Mouse (Mus musculus) heart, embryonic 15.5 days (tissue): ENCODE measurements at regions not wholly inside any gene's neighbourhood (a gene's known extent, or its start where the extent isn't known, plus 50 kb on each side); places are given as distances from the start of the nearest gene placed in this dataset.

Source experiments
- ATAC-seq: fragments of 200-750 bp; cut with Nextera tagmentation; replicated peaks from 2 replicates; pipeline ENCODE4 v1.8.0; 2017; ENCODE audit warnings: low read depth, moderate TSS enrichment; ENCODE audit not compliant: insufficient number of reproducible peaks, insufficient read depth, low FRiP score
- H3K27ac ChIP-seq: fragments of 300-500 bp; sonication (generic); 2 replicates; pipeline ENCODE4 v1.5.1; 2015; ENCODE audit warnings: mild to moderate bottlenecking, inconsistent platforms
- H3K27me3 ChIP-seq: fragments of 300-500 bp; sonication (generic); 2 replicates; pipeline ENCODE4 v1.6.1; 2015; ENCODE audit warnings: inconsistent platforms
- H3K36me3 ChIP-seq: fragments of 300-500 bp; sonication (generic); 2 replicates; pipeline ENCODE4 v1.6.1; 2015; ENCODE audit warnings: mild to moderate bottlenecking, inconsistent platforms
- H3K4me1 ChIP-seq: fragments of 300-500 bp; sonication (generic); replicated peaks from 2 replicates; pipeline ENCODE4 v1.6.1; 2015; ENCODE audit warnings: inconsistent platforms
- H3K4me2 ChIP-seq: fragments of 300-500 bp; sonication (generic); 2 replicates; pipeline ENCODE4 v1.6.1; 2015; ENCODE audit warnings: inconsistent platforms, mild to moderate bottlenecking, moderate library complexity
- H3K4me3 ChIP-seq: fragments of 300-500 bp; sonication (generic); 2 replicates; pipeline ENCODE4 v1.5.1; 2015; ENCODE audit warnings: mild to moderate bottlenecking, inconsistent platforms
- H3K9ac ChIP-seq: fragments of 300-500 bp; sonication (generic); 2 replicates; pipeline ENCODE4 v1.6.1; 2015; ENCODE audit warnings: mild to moderate bottlenecking, inconsistent platforms
- H3K9me3 ChIP-seq: fragments of 300-500 bp; sonication (generic); replicated peaks from 2 replicates; pipeline ENCODE4 v1.6.1; 2016; ENCODE audit warnings: inconsistent platforms
- WGBS: fragments of 180-500 bp; shearing (Covaris S2); methylation state at CpG from one replicate; pipeline ENCODE4 v1.1.7; 2015; ENCODE audit warnings: mixed read lengths; 5-methylcytosine and 5-hydroxymethylcytosine counted together

DNA sequence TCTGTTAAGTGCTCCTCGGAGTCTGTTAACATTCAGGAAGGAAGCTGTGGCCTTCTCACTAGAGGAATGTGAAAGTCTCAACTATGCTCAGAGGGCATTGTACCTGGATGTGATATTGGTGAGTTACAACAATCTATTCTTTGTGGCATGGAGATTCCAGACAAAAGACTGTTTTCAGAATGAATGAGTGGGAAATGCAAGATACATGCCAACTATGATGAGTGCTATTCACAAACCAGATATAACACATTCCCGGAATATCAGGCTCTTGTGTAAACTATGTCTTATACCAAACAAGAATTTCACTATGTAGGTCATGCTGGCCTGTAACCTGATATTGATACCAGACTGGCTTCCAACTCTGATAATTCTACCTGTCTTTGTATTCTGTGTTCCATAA is 279.4 kb upstream of the Cypt12 start:
- H3K27me3 ChIP-seq: no peaks in the 10 kb centered on the region
- H3K4me1 ChIP-seq: no peaks in the 10 kb centered on the region
- no peaks in the 10 kb centered on the region for H3K9me3 ChIP-seq
- no peaks in the 10 kb centered on the region for H3K36me3 ChIP-seq
- 52% methylated on average over 2 of the region's 2 CpGs for WGBS
- H3K4me3 ChIP-seq: no peak overlapping the region
- ATAC-seq: no peak
- H3K4me2 ChIP-seq: no peak overlapping the region
- no peak overlapping the region for H3K9ac ChIP-seq
- no peak overlapping the region for H3K27ac ChIP-seq
